Mouse (Mus musculus): Measurements from ENCODE around the gene Nlrp4a. TPM values are rescaled to one million over a fixed set of nuclear protein-coding genes. Genes with fewer than 3 reads are reported as not detected.
"Not testable (repeated sequence)": the region's sequence is repeated elsewhere in the genome, so short reads cannot be mapped to it uniquely, and the experiment has no call there.

Nlrp4a gene
- polyA plus RNA-seq (2012; rRNA removed): not detected in 2 replicates

- WGBS: 78% methylated on average over 5 of the region's 5 CpGs
- no peak for DNase-seq (ENCODE audit: low read depth, low spot score)
Observed at GRCm38 (mm10) chr7:26434813-26435212, at the start of gene Nlrp4a. Gene Nlrp4a (plus strand): TSS chr7:26435113.

GRCm38 (mm10) chr7:26386691-26387090 lies 48.2 kb upstream of the Nlrp4a start:
- DNase-seq (ENCODE audit: low read depth, low spot score): not testable (repeated sequence)
- WGBS: 77% methylated on average over 5 of the region's 5 CpGs

DNA sequence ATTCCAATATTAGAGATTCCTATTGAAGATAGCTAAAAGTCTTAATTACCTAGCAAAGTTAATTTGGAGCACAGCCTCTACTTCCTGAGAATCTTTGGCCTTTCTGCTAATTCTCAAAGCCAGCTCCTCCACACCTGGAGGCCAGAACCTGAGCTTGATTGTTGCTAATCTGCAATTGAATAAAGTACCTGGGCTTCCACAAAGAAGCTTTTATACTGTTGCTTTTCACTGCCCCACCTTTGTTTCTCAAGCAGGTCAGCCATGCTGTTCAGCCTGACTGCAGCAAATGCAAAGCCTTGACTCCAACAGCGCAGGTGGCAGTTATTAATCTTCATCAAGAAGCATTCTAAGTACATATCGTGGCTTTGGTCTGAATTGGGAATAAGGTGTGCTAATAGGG lies 43.8 kb upstream of the Nlrp4a start:
- not testable (repeated sequence) for DNase-seq (ENCODE audit: low read depth, low spot score)
- WGBS: 84% methylated on average over 2 of the region's 2 CpGs

GRCm38 (mm10) chr7:26391811-26392210 lies 43.1 kb upstream of the Nlrp4a start:
- DNase-seq (ENCODE audit: low read depth, low spot score): not testable (repeated sequence)
- WGBS: 82% methylated on average over 6 of the region's 6 CpGs

DNA sequence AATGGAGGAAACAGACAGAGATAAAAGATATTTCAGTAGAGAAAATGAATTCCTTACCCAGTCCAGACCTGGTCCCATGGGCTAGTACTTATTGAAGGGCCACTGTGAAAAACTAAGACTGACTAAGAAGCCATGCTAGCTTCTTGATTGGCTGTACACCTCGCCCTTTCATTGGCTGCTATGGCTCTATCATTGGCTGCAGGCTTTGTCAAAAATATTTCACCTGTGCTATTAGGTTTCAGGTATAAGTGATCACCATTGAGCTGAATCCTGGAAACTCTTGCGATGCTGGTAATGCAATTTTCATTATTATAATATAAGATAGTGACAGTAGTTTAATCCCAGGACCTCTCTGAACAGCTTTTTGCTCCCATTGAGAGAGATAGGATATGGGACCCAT lies 31.3 kb upstream of the Nlrp4a start, which contains the start of gene Nlrp9c:
Gene Nlrp9c (minus strand): TSS at position 101 of the 400 bp plus-strand sequence.
- DNase-seq (ENCODE audit: low read depth, low spot score): not testable (repeated sequence)
- WGBS: 51% methylated on average over 2 of the region's 2 CpGs

DNA sequence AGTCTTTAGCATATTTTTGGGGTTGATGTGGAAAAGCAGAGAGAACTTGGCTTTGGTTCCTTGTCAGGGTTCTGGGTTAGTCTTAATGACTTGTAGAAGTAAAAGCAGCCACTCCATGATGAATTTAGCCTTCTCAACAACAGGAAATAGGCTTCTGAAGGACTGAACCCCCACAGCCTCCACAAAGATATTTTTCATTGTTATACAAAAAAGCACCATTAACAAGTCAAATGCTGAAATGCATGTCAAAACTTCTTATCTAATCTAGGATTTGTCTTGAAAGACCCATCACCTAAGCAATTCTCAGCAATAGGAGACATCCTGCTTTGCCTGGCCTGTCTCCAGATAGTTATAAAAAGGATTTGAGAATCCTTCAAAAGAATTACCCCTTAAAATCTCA lies 41.8 kb downstream of the Nlrp4a start:
- no peak for DNase-seq (ENCODE audit: low read depth, low spot score)

DNA sequence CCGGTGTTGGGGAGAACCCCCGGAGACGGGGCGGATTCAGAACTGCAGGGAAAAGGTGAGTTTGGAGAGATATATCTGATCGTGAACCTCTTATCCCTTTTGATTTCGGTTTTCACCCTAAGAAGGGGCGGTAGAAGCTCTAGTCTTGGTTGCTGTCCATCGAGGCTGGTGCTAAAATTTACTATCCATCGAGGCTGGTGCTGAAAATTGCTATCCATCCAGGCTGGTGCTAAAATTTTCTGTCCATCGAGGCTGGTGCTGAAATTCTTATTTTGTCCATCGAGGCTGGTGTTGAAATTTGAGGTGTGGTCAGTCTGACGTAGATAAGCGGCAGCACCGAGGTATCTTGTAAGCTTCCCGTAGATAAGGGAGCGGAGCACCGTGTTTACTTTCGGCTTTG lies 54.6 kb downstream of the Nlrp4a start:
- not testable (repeated sequence) for DNase-seq (ENCODE audit: low read depth, low spot score)
- WGBS: 82% methylated on average over 18 of the region's 18 CpGs

Other genes starting within 250 kb of the Nlrp4a start
- not detected in 2 replicates for gene Vmn1r184, start 174.8 kb upstream of the Nlrp4a start, polyA plus RNA-seq (2012; rRNA removed)
- not detected in 2 replicates for gene Cyp2a4, start 127.9 kb upstream of the Nlrp4a start, polyA plus RNA-seq (2012; rRNA removed)
- gene Nlrp9c, start 31.4 kb upstream of the Nlrp4a start, polyA plus RNA-seq (2012; rRNA removed): not detected in 2 replicates
- gene Nlrp9a, start 99.9 kb downstream of the Nlrp4a start, polyA plus RNA-seq (2012; rRNA removed): not detected in 2 replicates
- not detected in 2 replicates for gene Vmn1r185, start 183.4 kb downstream of the Nlrp4a start, polyA plus RNA-seq (2012; rRNA removed)

Measured in large intestine, adult 2 months (tissue).